Mouse (Mus musculus) neural tube, embryonic 15.5 days (tissue): ENCODE results near the gene Spindoc. TPM values are rescaled to one million over a fixed set of nuclear protein-coding genes. Genes with fewer than 3 reads are reported as not detected.
A peak's percentile ranks its signal among the peaks of the same experiment; 100 is the strongest.

Source experiments
- microRNA-seq: library from miRNA; unstranded; fragments of <30 nt; microRNA quantifications from one replicate; pipeline ENCODE4, GENCODE M21; 2017
- polyA plus RNA-seq: library from polyadenylated mRNA; unstranded; fragments of >200 nt; fragmentation: Nextera tagmentation; extraction: Ambion mirVana; gene quantifications from 2 replicates; pipeline ENCODE4 v1.2.1, GENCODE M21; 2015

Gene Spindoc
- polyA plus RNA-seq, 1 experiment from 2014 or later: 30.9 TPM

Small RNA genes within 50 kb of the gene (microRNA-seq; reads per million reads assigned to microRNA genes)
- gene Mir6991: 3.1 reads per million, percentile 11 among the genes with 10 or more reads in this experiment

Other genes starting within 250 kb of the Spindoc start
- 226 and 235 TPM in 2 replicates for gene Otub1, start 176.7 kb downstream of the Spindoc start, polyA plus RNA-seq
- gene Cox8a, start 165.4 kb downstream of the Spindoc start, polyA plus RNA-seq: 1,209 and 1,254 TPM in 2 replicates
- gene Naa40, start 141.8 kb downstream of the Spindoc start, polyA plus RNA-seq: 59.6 and 61.3 TPM in 2 replicates
- 14.8 and 15.3 TPM in 2 replicates for gene Rcor2, start 115.7 kb downstream of the Spindoc start, polyA plus RNA-seq
- 47.4 and 51.9 TPM in 2 replicates for gene Mark2, start 41.1 kb downstream of the Spindoc start, polyA plus RNA-seq
- 12.8 and 16.0 TPM in 2 replicates for gene 2700081O15Rik, start 34.6 kb upstream of the Spindoc start, polyA plus RNA-seq
- gene Rtn3, start 100.3 kb upstream of the Spindoc start, polyA plus RNA-seq: 588 and 670 TPM in 2 replicates
- gene Atl3, start 111.0 kb upstream of the Spindoc start, polyA plus RNA-seq: 7.0 and 7.6 TPM in 2 replicates
- 4.7 and 6.9 TPM in 2 replicates for gene Pla2g16, start 174.5 kb upstream of the Spindoc start, polyA plus RNA-seq
- gene Lgals12, start 224.2 kb upstream of the Spindoc start, polyA plus RNA-seq: 0.15 and 0.26 TPM in 2 replicates
- not detected in 2 replicates for gene Hrasls5, start 229.5 kb upstream of the Spindoc start, polyA plus RNA-seq